Mouse (Mus musculus): Measurements from ENCODE around the gene Arhgap42. TPM values are rescaled to one million over a fixed set of nuclear protein-coding genes. Genes with fewer than 3 reads are reported as not detected.
A peak's percentile ranks its signal among the peaks of the same experiment; 100 is the strongest.

Gene Arhgap42
- 27.0 and 43.4 TPM in 2 replicates for polyA plus RNA-seq (2014; fragmentation: Nextera tagmentation; extraction: Ambion mirVana)

- Histone ChIP-seq H3K4me2 (replicated peaks; ENCODE audit: low read depth, low read length) (peak within 1 kb of the TSS; percentile 50), H3K27me3 (ENCODE audit: control insufficient read depth, insufficient read depth, low read length) (no peaks in the 10 kb centered on the region), H3K9me3 (ENCODE audit: control insufficient read depth, low read length) (no peaks in the 10 kb centered on the region), H3K9ac (ENCODE audit: low read depth, low read length) (peak within 1 kb of the TSS; percentile 89), H3K4me1 (ENCODE audit: control insufficient read depth, insufficient read depth, low read length) (peaks cover 12% of the 10 kb centered on the region), H3K27ac (ENCODE audit: low read depth, low read length) (peak within 1 kb of the TSS; percentile 91), H3K4me3 (ENCODE audit: low read length) (peak within 1 kb of the TSS; percentile 78), H3K36me3 (ENCODE audit: control insufficient read depth, insufficient read depth, low read length) (no peaks in the 10 kb centered on the region)
- ATAC-seq (ENCODE audit: low FRiP score, low TSS enrichment) = peak; percentile 93
- under 1% methylated on average over 69 of the region's 78 CpGs for WGBS
These were observed at the start of gene Arhgap42 for GRCm38 (mm10) chr9:9238438-9239391. TSS of gene Arhgap42 (minus strand) at chr9:9239101.

GRCm38 (mm10) chr9:9288140-9288539 lies 49.2 kb upstream of the Arhgap42 start:
- no peak for ATAC-seq (ENCODE audit: low FRiP score, low TSS enrichment)
- WGBS = 90% methylated on average over 2 of the region's 2 CpGs

GRCm38 (mm10) chr9:9269305-9269704 lies 30.4 kb upstream of the Arhgap42 start:
- H3K36me3 ChIP-seq (ENCODE audit: control insufficient read depth, insufficient read depth, low read length) = no peaks in the 10 kb centered on the region
- no peaks in the 10 kb centered on the region for H3K9me3 ChIP-seq (ENCODE audit: control insufficient read depth, low read length)
- ATAC-seq (ENCODE audit: low FRiP score, low TSS enrichment) = no peak
- no peak overlapping the region for H3K9ac ChIP-seq (ENCODE audit: low read depth, low read length)
- 16% methylated on average over 2 of the region's 2 CpGs for WGBS
- no peak overlapping the region for H3K4me2 ChIP-seq (replicated peaks; ENCODE audit: low read depth, low read length)
- no peak overlapping the region for H3K27ac ChIP-seq (ENCODE audit: low read depth, low read length)
- no peak overlapping the region for H3K4me3 ChIP-seq (ENCODE audit: low read length)
- H3K4me1 ChIP-seq (ENCODE audit: control insufficient read depth, insufficient read depth, low read length) = no peaks in the 10 kb centered on the region
- no peaks in the 10 kb centered on the region for H3K27me3 ChIP-seq (ENCODE audit: control insufficient read depth, insufficient read depth, low read length)

More at GRCm38 (mm10) chr9:9288140-9288539, 49.2 kb upstream of the Arhgap42 start:
- Histone ChIP-seq H3K4me1 (ENCODE audit: control insufficient read depth, insufficient read depth, low read length) (no peaks in the 10 kb centered on the region), H3K4me2 (replicated peaks; ENCODE audit: low read depth, low read length) (no peak overlapping the region), H3K4me3 (ENCODE audit: low read length) (no peak overlapping the region), H3K9me3 (ENCODE audit: control insufficient read depth, low read length) (no peaks in the 10 kb centered on the region), H3K27ac (ENCODE audit: low read depth, low read length) (no peak overlapping the region), H3K27me3 (ENCODE audit: control insufficient read depth, insufficient read depth, low read length) (no peaks in the 10 kb centered on the region), H3K9ac (ENCODE audit: low read depth, low read length) (no peak overlapping the region), H3K36me3 (ENCODE audit: control insufficient read depth, insufficient read depth, low read length) (no peaks in the 10 kb centered on the region)

DNA sequence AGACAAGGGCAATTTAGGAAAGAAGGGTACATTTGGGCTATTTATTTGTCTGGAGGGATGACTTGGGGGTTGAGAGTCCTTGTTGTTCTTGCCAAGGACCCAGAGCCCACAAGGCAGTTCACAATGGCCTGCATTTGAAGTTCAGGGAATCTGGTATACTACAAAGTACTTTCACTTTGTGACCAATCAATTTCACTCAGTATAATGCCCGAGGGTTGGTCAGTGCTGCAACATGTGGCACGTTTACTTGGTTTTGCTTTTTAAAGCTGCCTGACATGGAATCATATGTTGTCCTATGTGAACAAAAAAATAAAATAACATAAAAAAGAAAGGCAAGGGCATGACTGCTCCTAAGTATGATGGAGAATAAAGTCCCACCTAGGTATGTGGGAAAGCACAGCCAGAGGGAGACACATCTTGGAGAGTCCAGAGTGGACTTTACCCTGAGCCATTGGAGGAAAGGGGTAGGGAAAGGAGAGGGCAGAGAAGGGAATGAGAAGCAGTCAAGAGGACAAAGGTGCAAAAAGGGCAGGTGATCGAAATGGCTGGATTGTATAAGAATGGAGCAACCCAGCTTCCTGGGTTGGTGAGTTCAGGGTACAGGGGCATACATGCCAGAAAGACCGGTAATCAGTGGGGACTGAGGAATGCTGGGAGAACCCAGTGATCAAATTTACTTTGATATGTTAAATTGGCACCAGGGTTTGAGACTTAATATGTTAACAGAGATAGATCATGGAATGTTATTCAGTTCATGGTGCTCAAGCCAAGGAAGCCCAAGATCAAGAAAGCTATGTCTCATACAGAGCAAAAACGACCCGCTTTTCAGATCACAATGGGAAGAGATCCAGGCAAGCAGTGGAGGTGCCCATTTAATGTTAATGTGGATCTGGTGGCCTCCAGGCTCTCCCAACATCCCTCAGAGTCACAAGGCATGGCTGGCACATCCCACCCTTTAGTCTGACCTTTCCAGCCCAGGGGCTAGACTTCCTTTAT lies 29.0 kb upstream of the Arhgap42 start:
- Histone ChIP-seq H3K4me2 (replicated peaks; ENCODE audit: low read depth, low read length) (no peak overlapping the region), H3K4me1 (ENCODE audit: control insufficient read depth, insufficient read depth, low read length) (no peaks in the 10 kb centered on the region), H3K27ac (ENCODE audit: low read depth, low read length) (no peak overlapping the region), H3K36me3 (ENCODE audit: control insufficient read depth, insufficient read depth, low read length) (no peaks in the 10 kb centered on the region), H3K4me3 (ENCODE audit: low read length) (no peak overlapping the region), H3K9me3 (ENCODE audit: control insufficient read depth, low read length) (no peaks in the 10 kb centered on the region), H3K9ac (ENCODE audit: low read depth, low read length) (no peak overlapping the region), H3K27me3 (ENCODE audit: control insufficient read depth, insufficient read depth, low read length) (no peaks in the 10 kb centered on the region)
- WGBS = 82% methylated on average over 6 of the region's 6 CpGs
- no peak for ATAC-seq (ENCODE audit: low FRiP score, low TSS enrichment)

GRCm38 (mm10) chr9:9263543-9263942 lies 24.6 kb upstream of the Arhgap42 start:
- no peak overlapping the region for H3K9ac ChIP-seq (ENCODE audit: low read depth, low read length)
- H3K4me1 ChIP-seq (ENCODE audit: control insufficient read depth, insufficient read depth, low read length) = no peaks in the 10 kb centered on the region
- H3K27me3 ChIP-seq (ENCODE audit: control insufficient read depth, insufficient read depth, low read length) = no peaks in the 10 kb centered on the region
- H3K4me3 ChIP-seq (ENCODE audit: low read length) = no peak overlapping the region
- H3K4me2 ChIP-seq (replicated peaks; ENCODE audit: low read depth, low read length) = no peak overlapping the region
- no peaks in the 10 kb centered on the region for H3K36me3 ChIP-seq (ENCODE audit: control insufficient read depth, insufficient read depth, low read length)
- no peak overlapping the region for H3K27ac ChIP-seq (ENCODE audit: low read depth, low read length)
- ATAC-seq (ENCODE audit: low FRiP score, low TSS enrichment) = no peak
- H3K9me3 ChIP-seq (ENCODE audit: control insufficient read depth, low read length) = no peaks in the 10 kb centered on the region
- 47% methylated on average over 1 of the region's 1 CpGs for WGBS

GRCm38 (mm10) chr9:9262479-9262878 lies 23.6 kb upstream of the Arhgap42 start:
- Histone ChIP-seq H3K36me3 (ENCODE audit: control insufficient read depth, insufficient read depth, low read length) (no peaks in the 10 kb centered on the region), H3K9ac (ENCODE audit: low read depth, low read length) (no peak overlapping the region), H3K4me1 (ENCODE audit: control insufficient read depth, insufficient read depth, low read length) (no peaks in the 10 kb centered on the region), H3K27ac (ENCODE audit: low read depth, low read length) (no peak overlapping the region), H3K4me3 (ENCODE audit: low read length) (no peak overlapping the region), H3K9me3 (ENCODE audit: control insufficient read depth, low read length) (no peaks in the 10 kb centered on the region), H3K4me2 (replicated peaks; ENCODE audit: low read depth, low read length) (no peak overlapping the region), H3K27me3 (ENCODE audit: control insufficient read depth, insufficient read depth, low read length) (no peaks in the 10 kb centered on the region)
- no peak for ATAC-seq (ENCODE audit: low FRiP score, low TSS enrichment)
- 89% methylated on average over 2 of the region's 2 CpGs for WGBS

DNA sequence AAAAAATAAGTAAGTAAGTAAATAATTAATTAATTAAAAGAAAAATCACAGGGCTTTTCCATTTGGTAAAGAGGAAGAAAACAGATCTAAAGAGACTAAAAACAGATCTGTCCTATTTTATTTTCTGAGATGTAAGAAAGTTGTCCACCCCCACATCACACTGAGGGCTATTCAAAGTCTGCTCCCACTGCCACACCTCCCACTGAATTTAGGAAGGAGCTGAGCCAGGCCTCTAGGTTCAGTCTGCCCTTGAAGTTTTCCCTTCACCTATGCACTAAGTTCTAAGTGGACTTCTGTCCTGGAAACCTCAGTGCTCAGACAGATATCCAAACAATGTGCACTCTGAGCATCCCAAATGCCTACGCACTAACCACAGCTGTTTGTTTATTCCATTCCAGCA lies 15.9 kb upstream of the Arhgap42 start:
- ATAC-seq (ENCODE audit: low FRiP score, low TSS enrichment) = no peak
- no peak overlapping the region for H3K9ac ChIP-seq (ENCODE audit: low read depth, low read length)
- 92% methylated on average over 1 of the region's 1 CpGs for WGBS
- H3K27ac ChIP-seq (ENCODE audit: low read depth, low read length) = no peak overlapping the region
- no peak overlapping the region for H3K4me3 ChIP-seq (ENCODE audit: low read length)
- no peaks in the 10 kb centered on the region for H3K27me3 ChIP-seq (ENCODE audit: control insufficient read depth, insufficient read depth, low read length)
- H3K36me3 ChIP-seq (ENCODE audit: control insufficient read depth, insufficient read depth, low read length) = no peaks in the 10 kb centered on the region
- H3K9me3 ChIP-seq (ENCODE audit: control insufficient read depth, low read length) = no peaks in the 10 kb centered on the region
- no peaks in the 10 kb centered on the region for H3K4me1 ChIP-seq (ENCODE audit: control insufficient read depth, insufficient read depth, low read length)
- no peak overlapping the region for H3K4me2 ChIP-seq (replicated peaks; ENCODE audit: low read depth, low read length)

- no peak overlapping the region for H3K27ac ChIP-seq (ENCODE audit: low read depth, low read length)
- H3K4me3 ChIP-seq (ENCODE audit: low read length) = no peak overlapping the region
- H3K9ac ChIP-seq (ENCODE audit: low read depth, low read length) = no peak overlapping the region
- H3K4me2 ChIP-seq (replicated peaks; ENCODE audit: low read depth, low read length) = no peak overlapping the region
- no peak for ATAC-seq (ENCODE audit: low FRiP score, low TSS enrichment)
- no peaks in the 10 kb centered on the region for H3K27me3 ChIP-seq (ENCODE audit: control insufficient read depth, insufficient read depth, low read length)
- H3K4me1 ChIP-seq (ENCODE audit: control insufficient read depth, insufficient read depth, low read length) = no peaks in the 10 kb centered on the region
- no peaks in the 10 kb centered on the region for H3K9me3 ChIP-seq (ENCODE audit: control insufficient read depth, low read length)
- H3K36me3 ChIP-seq (ENCODE audit: control insufficient read depth, insufficient read depth, low read length) = no peaks in the 10 kb centered on the region
- 53% methylated on average over 2 of the region's 2 CpGs for WGBS
These were observed 9.6 kb upstream of the Arhgap42 start for GRCm38 (mm10) chr9:9248529-9248928.
